Mouse (Mus musculus) monocyte, adult 5-6 weeks (primary cell): Measurements from ENCODE around the gene Slit3. TPM values are rescaled to one million over a fixed set of nuclear protein-coding genes. Genes with fewer than 3 reads are reported as not detected.

Experiments
- ATAC-seq: fragments of 153-309, 156-312 bp; replicated peaks from 2 replicates; pipeline ENCODE4 v1.8.0; 2017; ENCODE audit warnings: mild to moderate bottlenecking; ENCODE audit not compliant: low TSS enrichment, insufficient number of reproducible peaks, severe bottlenecking, poor library complexity, low FRiP score
- total RNA-seq: library from RNA; stranded (forward); fragments of 200-1000, 200-491, 200-594 nt; gene quantifications from 3 replicates; pipeline ENCODE4 v1.2.3, GENCODE M21; 2017

Gene Slit3
- total RNA-seq, 1 experiment from 2014 or later = not detected

- no peak for ATAC-seq
These were observed 171.3 kb downstream of the Slit3 start for GRCm38 (mm10) chr11:35292228-35292747.

GRCm38 (mm10) chr11:35293197-35293596 is 172.2 kb downstream of the Slit3 start:
- no peak for ATAC-seq

- no peak for ATAC-seq
These were observed 173.6 kb downstream of the Slit3 start for GRCm38 (mm10) chr11:35294670-35295069.

- no peak for ATAC-seq
These were observed 174.3 kb downstream of the Slit3 start for GRCm38 (mm10) chr11:35295162-35295799.

- ATAC-seq = no peak
These were observed 175.8 kb downstream of the Slit3 start for GRCm38 (mm10) chr11:35296803-35297202.

- no peak for ATAC-seq
These were observed 176.3 kb downstream of the Slit3 start for GRCm38 (mm10) chr11:35297319-35297718.

GRCm38 (mm10) chr11:35298526-35298925 is 177.5 kb downstream of the Slit3 start:
- no peak for ATAC-seq

GRCm38 (mm10) chr11:35299857-35300375 is 178.9 kb downstream of the Slit3 start:
- ATAC-seq = no peak

GRCm38 (mm10) chr11:35302272-35302671 is 181.2 kb downstream of the Slit3 start:
- ATAC-seq = no peak

GRCm38 (mm10) chr11:35304216-35304975 is 183.4 kb downstream of the Slit3 start:
- ATAC-seq = no peak

GRCm38 (mm10) chr11:35305111-35305510 is 184.1 kb downstream of the Slit3 start:
- ATAC-seq = no peak

- no peak for ATAC-seq
These were observed 184.9 kb downstream of the Slit3 start for GRCm38 (mm10) chr11:35305910-35306309.

GRCm38 (mm10) chr11:35306922-35307321 is 185.9 kb downstream of the Slit3 start:
- no peak for ATAC-seq

GRCm38 (mm10) chr11:35307992-35308391 is 187.0 kb downstream of the Slit3 start:
- no peak for ATAC-seq

GRCm38 (mm10) chr11:35315449-35316028 is 194.5 kb downstream of the Slit3 start:
- no peak for ATAC-seq

GRCm38 (mm10) chr11:35317221-35317620 is 196.2 kb downstream of the Slit3 start:
- ATAC-seq = no peak

GRCm38 (mm10) chr11:35317775-35318432 is 196.9 kb downstream of the Slit3 start:
- no peak for ATAC-seq

GRCm38 (mm10) chr11:35318433-35319020 is 197.5 kb downstream of the Slit3 start:
- ATAC-seq = no peak

- ATAC-seq = no peak
These were observed 199.5 kb downstream of the Slit3 start for GRCm38 (mm10) chr11:35320518-35320917.
